Mouse (Mus musculus) lung, postnatal 14 days (tissue): ENCODE data around the gene Gfi1b.

Experiments
- DNase-seq: peaks from one replicate; pipeline ENCODE4 v3.0.0; 2021

The Gfi1b gene

DNA sequence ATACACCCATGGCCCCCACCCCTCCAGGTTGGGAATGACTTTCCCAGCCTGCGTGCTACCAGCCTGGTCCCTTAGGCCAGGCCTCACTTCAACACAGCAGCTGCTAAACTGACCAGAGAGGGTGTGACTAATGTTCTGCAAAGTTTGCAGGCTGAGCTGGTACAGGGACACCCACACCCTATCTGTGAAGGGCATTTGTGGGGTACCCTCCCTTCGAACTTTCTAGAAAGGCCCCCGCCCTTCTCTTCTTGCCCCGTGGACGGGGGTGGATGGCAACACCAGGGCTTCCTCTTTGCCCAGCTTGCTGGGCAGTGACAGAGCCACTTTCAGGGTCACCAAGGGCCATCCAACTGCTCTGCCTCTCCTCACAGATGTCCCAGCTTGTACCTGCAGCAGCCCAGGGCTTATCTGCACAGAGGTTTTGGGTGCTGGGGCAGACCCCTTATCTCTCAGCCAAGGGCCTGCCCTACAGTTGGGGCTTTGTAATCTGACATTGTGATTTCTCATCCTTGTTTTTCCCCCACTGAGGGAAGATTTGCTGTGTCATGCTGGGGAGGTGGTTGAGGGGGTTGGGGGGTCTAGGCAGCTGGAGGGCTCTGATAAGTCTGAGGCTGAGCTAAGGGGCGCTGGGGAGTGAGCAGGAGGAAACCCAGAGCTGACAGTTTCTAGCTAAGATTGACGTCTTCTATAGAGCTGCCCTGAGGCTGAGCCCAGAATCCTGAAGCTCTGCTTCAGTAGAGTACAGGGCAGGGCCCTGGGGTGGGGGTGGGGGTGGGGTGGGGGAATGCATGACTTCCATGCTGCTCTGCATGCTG lies 23.8 kb downstream of the Gfi1b start:
- no peak for DNase-seq

DNA sequence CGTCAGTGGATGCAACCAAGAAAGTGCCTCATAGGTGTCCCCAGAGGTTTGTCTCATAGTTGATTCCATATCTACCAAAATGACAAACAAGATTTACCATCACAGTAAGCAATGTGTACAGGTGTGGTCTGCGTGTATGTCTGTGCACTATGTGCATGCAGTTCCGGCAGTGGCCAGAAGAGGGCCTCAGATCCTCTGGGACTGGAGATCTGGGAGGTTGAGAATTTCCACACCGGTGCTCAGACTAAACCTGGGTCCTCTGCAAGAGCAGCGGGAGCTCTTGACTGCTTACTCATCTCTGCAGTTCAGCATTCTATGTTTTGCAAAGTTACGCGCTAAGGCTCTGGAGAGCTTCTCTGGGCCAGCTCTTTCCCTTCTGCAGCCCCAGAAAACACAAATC lies 24.8 kb downstream of the Gfi1b start:
- no peak for DNase-seq

DNA sequence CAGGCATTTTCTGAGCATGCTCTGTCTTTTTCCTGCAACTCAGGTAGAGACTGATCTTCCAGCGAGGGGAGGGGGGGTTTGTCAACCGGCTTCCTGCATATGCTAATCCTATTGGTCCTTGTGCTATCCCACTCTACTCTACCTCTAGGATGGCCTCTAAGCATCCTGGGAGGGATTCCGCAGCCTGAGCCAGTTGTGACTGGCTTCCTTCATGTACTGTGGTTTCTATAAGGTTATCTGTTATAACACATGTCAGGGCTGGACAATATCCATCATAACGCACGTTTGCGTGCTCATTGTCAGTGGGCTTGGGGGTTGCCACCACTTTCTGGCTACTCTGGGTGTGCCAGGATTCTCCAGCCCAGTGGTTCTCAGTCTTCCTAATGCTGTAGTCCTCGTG lies 25.8 kb downstream of the Gfi1b start:
- DNase-seq, result no peak

DNA sequence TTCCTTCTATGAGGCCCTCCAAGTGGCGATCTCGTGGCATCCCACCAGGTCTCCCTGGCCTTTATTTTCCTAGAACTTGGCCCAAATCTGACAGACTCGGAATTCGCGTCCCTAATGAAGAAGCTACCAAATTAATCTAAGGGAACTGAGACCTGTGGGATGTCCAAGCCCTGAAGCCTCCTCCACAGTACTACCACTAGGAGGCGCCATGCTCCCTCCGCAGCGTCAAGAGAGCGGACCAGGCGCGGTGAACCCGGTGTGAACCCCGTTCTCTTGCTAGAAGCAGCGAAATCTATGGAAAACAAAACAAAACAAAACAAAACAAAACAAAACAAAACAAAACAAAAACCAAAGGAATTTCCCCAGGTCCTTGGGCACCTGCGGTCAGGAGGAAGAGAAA lies 29.0 kb downstream of the Gfi1b start:
- peak; percentile 78 for DNase-seq

DNA sequence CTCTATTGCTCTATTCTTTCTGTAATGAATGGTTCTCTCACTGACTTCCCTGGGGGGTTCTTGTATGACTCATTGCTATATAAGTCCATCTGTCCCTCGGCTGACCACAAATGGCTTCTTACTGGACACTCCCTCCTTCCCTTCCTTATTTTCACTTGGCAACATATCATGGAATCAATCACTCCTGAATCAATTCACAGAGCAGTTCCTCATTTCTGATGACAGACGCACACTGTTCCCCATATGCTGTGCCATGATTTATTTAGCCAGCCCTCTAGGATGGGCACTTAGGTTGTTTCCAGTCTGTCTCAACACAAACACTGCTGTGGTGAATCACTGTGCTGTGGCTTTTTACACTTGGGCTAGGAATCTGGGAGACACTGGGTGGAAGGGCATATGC lies 30.3 kb downstream of the Gfi1b start:
- DNase-seq, result no peak

DNA sequence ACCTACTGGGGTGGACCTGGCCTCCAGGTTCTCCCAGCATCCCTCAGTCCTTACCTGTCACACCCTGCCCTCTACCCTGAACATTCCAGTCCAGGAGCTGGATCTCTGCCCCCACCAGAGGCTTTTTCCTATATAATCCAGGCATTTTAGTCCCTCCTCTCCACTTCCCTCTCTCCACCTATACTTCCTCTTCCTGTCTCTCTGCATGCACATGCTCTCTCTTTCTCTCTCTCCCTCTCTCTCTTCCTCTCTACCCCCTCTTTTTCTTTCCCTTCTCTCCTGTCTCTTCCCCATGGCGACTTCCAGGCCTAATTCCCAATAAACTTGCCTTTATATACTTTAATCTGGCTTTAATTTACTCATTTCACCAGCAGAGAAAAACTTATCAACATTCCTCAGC lies 33.2 kb downstream of the Gfi1b start:
- no peak for DNase-seq

DNA sequence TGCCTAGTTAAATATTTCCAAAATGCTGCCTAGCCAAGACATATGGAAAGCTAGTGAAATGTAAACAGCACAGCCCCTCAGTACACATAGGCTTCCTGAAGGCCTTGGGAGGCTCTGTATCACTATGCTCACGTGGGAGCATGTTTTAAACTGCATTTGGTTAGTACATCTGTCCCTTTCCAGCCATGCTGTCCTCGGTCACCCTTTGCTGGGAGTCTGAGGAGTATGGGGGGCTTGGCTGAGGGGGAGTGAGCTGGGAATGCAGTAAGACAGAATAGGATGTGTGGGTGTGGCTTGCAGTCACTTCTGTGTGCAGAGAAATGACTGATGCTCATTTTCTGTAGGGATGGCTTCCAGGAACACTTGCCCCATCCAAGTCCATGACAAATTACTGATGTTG lies 36.1 kb downstream of the Gfi1b start:
- no peak for DNase-seq

DNA sequence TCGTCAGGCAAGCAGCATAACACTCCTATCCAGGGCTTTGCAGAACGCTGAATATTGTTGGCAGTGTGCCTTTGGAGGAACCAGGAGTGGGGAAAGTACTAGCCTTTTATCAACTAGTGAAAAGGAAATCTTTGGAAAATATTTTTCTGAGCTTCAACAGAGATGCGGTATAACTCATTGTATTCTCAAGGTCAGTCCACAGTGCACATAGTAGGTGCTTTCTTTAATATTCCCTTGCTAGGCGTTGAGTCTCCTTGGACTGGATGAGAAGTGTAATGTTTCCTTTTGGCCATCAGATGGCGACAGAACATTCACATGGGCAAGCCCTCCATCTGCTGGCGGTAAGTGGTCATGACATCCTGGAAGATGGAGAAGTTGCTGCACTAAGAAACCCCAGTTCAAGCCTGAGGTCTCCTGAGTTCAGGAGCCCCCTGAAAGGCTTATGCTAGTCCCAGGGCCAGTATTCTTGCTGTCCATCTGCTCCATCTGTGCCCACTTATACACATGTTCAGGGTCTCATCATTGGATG lies 36.7 kb downstream of the Gfi1b start:
- DNase-seq, result peak; percentile 83

DNA sequence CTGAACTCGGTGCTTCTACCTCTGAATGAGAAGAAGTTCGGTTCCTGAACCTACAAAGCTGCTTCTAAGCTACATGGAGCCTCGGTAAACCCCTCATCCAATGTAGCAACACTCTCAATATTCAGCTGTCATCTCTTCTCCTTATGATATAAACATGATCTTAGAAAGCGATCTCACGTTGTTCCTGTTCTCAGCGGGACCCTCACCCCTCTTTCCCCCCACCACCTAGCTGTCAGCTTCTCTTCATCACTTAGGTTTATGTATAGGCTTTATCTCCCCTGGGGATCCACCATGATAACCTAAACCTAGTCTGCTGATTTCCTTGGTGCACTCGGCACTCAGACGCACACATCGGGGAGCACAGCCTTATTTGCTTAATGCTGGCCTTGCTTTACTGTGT lies 38.1 kb downstream of the Gfi1b start, which contains the start of gene Gtf3c5:
Gene Gtf3c5, minus strand, starts transcription at position 101 of the 400 bp plus-strand sequence.
- DNase-seq, result no peak

DNA sequence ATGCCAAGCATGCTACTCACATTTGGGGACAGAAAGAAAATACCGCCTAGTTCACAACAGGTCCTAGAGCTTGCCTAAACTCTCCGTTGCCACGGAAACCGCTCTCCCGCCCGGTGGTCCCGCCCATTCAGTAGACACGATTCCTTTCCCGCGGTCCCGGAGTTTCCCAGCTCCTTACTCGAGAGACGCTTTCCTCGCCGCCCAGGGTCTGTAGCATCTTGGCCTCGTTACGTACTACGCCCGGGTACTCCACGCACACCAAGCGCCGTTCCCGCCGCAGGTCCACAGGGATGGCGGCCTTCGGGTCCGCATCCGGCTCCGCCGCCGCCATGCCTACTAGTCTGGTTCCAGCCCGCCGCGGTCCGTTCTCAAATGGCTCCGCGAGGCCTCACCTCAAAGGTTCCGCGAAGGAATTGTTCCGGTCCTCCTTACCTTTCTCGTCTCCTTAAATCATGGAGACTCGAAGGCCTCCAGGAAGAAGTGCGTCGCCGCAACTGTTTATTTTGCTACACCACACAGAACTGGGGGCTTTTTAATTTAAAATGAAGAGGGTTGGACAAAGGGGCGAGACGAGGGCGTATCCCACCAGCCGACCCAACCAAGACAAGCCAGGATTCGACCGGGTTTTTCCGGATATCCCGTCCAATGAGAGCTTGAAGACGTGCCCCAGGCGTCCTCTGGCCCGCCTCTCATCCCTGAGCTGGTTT lies 39.0 kb downstream of the Gfi1b start:
- peak; percentile 89 for DNase-seq

DNA sequence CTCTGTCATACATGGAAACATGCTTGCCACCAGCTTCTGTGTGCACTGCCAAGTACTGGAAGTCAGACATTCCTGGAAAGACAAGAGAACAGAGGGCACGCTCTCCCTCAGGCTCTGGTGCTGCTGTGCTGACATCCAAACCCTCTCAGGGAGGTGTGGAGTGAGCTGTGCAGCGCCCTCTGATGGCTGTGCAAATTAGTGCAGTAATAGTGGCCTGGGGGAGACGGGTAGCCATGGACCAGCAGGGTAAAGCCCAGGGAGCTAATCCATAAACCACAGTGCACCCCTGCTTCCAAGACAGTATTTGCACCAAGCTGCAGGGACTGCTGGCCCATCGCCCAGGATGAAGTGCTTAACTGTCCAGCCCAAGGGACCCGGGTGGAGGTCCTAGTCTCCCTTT lies 43.8 kb downstream of the Gfi1b start:
- DNase-seq, result peak; percentile 25

DNA sequence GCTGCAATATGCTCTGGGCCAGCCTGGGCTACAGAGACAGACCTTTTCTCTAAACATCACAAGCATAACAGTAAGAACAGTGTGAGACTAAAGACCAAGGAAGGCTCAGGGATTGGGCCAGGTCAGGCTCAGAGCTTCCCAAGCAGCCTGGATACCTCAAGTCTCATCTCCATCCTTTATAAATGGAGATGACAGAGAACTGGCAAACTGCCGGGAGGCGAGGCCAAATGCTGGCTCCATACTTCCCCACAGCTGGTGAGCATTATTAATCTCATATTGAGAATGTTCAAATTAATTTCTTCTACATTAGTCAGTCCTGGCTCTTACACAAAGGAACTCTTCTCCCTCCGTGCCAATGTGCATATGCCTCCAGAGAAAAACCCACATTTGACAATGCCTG lies 45.0 kb downstream of the Gfi1b start:
- peak; percentile 56 for DNase-seq

DNA sequence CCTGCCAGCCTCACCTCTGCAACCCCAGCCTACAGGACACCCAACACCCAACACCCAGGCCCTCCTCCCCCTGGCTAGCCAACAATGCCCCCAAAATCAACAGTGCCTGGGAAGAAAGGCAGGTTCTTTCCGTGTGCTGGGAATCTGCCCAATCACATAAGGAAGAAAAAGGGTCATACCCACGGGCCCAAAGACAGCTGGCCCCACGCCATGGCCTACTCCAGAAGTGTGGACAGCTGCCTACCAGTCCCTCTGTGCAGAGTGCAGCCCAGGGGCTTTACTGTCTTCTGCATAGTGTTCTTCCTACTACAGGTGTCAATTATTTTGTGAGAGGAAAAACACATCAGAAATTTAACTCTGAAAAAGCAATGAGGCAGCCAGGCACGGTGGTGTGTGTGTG lies 46.4 kb downstream of the Gfi1b start:
- no peak for DNase-seq

DNA sequence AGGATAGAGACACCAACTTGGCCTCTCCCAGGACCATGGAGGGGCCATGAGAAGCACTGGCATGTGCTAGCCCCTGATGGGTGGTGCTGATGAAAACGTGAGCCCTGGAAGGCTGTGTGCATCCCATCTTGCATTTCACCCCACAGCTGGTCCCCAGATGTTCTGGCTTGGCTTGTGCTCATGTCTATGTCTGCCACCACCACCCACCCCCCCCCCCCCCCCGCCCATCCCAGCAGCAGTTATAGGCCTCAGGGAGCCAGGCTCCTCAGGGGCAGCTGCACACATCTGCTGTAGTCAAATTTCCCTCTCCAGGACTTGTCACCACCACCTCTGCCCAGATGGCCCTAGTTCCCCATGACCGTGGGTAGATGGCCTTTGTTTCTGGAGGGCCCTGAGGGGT lies 51.9 kb downstream of the Gfi1b start:
- peak; percentile 12 for DNase-seq

DNA sequence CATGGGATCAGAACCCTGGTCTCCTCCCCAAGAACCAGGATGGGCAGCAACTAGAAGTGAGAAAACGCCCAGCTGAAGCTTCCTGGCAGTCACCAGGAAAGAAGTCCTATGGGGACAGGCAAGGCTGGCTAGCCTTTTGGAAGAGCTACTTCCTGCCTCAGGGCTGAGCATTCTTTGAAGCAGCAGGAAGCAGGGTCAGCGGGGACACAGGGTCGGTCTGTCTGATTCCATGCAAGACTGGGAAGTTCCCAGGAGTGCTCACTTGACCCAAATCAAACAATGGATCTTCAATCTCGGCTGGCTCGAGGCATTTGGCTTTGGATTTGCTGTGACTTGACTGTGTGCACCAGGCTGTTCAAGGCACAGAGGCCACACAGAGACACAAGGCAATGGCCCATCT lies 55.2 kb downstream of the Gfi1b start:
- DNase-seq, result no peak

DNA sequence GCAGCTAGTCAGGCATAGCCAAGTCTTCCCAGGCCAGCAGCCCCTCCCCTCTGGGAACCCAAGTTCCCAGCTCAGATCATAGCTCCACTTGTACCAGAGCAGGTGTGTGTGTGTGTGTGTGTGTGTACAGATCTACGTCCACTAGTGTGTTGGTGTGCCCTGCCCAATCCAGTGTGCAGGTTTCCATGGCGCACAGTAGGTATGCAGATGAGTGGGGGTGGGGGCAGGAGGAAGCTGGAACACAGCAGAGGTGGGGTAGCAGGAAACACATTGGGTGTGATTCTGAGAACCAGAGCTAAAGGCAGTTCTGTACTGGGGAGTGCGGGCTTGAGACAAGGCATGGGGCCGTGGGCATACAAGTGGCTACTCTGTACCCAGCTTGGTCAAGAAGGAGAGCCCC lies 57.4 kb downstream of the Gfi1b start:
- no peak for DNase-seq

DNA sequence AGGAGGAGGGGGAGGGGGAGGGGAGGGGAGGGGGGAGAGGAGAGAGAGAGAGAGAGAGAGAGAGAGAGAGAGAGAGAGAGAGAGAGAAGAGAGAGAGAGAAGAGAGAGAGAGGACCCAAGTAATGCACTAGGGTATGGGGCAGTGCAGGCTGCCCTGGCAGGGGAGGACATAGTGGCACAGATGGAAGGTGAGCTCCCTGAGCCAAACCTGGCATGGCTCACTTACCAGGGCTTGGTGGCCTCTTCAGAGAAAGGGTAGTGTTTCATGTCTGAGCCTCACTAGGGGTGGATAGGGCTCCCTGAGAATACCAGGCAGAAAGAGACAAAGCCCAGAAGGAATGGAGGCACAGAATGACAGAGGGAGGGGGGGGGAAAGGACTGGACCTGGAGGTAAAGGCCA lies 58.0 kb downstream of the Gfi1b start:
- no peak for DNase-seq

DNA sequence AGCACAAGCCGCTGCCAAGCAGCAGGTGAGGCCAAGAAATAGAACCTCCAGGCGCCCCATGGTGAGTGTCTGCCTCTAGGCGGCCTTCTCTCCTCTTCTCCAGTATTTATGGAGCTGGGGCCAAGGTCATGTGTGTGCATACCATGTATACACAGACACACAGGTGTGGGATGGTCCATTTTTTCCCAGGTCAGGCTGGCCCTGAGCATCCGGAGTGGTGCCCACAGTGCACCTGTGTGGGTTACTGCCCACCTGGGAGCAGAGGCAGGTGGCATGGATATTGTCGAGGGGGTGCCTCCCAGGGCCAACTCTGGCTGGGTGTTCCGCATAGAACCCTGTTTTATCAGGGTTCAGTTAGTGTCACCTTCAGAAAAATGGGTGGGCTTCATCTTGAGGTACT lies 58.5 kb downstream of the Gfi1b start, which contains the start of gene Cel:
Gene Cel, minus strand, starts transcription at position 101 of the 400 bp plus-strand sequence.
- DNase-seq, result no peak
